Mouse (Mus musculus): ENCODE measurements around the gene Zkscan3. TPM values are rescaled to one million over a fixed set of nuclear protein-coding genes. Genes with fewer than 3 reads are reported as not detected.

The Zkscan3 gene
- polyA plus RNA-seq, 1 experiment from 2014 or later: 85.7 TPM

DNA sequence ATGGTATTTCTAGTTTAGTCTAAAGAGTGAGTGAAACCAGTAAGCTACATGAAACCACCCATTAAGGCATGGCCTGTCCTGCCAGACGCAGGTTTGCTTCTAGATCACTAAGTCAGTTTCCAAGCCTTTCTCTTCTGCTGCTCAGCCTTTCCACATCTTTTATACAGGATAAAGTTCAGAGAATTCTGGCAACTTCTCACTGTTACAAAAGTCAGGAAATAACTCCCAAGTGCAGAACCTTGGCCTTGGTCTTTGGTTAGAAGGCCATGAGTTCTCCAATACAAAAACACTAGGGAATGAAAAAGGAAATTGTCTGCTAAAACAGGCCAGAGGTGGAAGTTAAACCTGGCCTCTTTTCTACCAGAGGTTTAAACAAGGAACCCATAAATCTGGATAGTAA is 7.3 kb downstream of the Zkscan3 start:
- H3K4me1 ChIP-seq: 0 out of 2 replicates have a peak, but pooled peaks cover 3% of the 10 kb centered on the region

DNA sequence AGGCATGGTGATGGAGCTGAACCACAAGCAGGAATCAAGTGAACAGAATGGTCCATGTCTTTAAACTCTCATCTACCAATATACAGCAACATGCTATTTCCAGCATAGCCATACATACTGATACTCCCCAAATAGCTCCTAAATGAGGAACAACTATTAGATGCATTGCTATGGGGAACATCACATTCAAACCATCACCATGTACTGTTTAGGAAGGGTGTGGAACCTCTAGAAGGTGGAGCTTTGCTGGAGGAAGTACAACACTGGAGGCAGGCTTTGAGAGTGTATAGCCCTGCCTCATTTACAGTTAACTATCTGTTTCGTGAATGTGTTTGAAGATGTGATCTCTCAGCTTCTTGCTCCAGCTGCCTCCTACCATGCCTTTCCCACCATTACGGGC is 24.8 kb downstream of the Zkscan3 start:
- H3K27ac ChIP-seq: no peak overlapping the region
- H3K4me2 ChIP-seq: no peak overlapping the region
- no peaks in the 10 kb centered on the region for H3K27me3 ChIP-seq
- H3K9ac ChIP-seq: no peak overlapping the region
- no peaks in the 10 kb centered on the region for H3K9me3 ChIP-seq
- H3K4me3 ChIP-seq: no peak overlapping the region
- no peaks in the 10 kb centered on the region for H3K36me3 ChIP-seq
- no peaks in the 10 kb centered on the region for H3K4me1 ChIP-seq
- ATAC-seq (ENCODE audit: insufficient number of reproducible peaks, low FRiP score, low TSS enrichment, low read depth): no peak
- 87% methylated on average over 2 of the region's 2 CpGs for WGBS

More for the DNA sequence above, 7.3 kb downstream of the Zkscan3 start:
- no peaks in the 10 kb centered on the region for H3K27me3 ChIP-seq
- no peak overlapping the region for H3K9ac ChIP-seq
- H3K27ac ChIP-seq: no peak overlapping the region
- H3K9me3 ChIP-seq: no peaks in the 10 kb centered on the region; the same call in 1 of the 2 replicates
- no peak for ATAC-seq (ENCODE audit: insufficient number of reproducible peaks, low FRiP score, low TSS enrichment, low read depth)
- H3K36me3 ChIP-seq: peaks cover 76% of the 10 kb centered on the region
- H3K4me2 ChIP-seq: no peak overlapping the region
- no peak overlapping the region for H3K4me3 ChIP-seq
- WGBS: 86% methylated on average over 1 of the region's 1 CpGs

DNA sequence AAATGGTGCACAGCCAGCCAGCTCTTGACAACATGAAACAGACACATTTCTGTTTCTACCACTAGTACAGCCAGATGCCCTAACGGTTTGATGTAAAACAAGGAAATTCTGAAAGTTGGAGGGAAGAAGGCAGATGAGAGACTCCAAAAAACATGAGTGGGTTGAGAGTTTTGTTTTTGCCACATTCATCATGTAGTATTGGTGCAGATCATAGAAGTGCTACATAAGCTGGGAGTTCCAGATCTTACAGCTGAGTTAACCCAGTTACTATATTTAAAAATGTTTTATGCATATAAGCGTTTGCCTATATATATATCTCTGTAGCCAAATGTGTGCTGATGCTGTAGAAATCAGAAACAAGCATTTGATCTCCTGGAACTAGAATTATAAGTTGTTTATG is 29.9 kb downstream of the Zkscan3 start:
- no peaks in the 10 kb centered on the region for H3K27me3 ChIP-seq
- no peak overlapping the region for H3K4me2 ChIP-seq
- H3K9ac ChIP-seq: no peak overlapping the region
- no peaks in the 10 kb centered on the region for H3K9me3 ChIP-seq
- no peak overlapping the region for H3K27ac ChIP-seq
- WGBS: 87% methylated on average over 2 of the region's 2 CpGs
- peaks cover 30% of the 10 kb centered on the region for H3K36me3 ChIP-seq
- no peaks in the 10 kb centered on the region for H3K4me1 ChIP-seq
- H3K4me3 ChIP-seq: no peak overlapping the region
- ATAC-seq (ENCODE audit: insufficient number of reproducible peaks, low FRiP score, low TSS enrichment, low read depth): no peak

DNA sequence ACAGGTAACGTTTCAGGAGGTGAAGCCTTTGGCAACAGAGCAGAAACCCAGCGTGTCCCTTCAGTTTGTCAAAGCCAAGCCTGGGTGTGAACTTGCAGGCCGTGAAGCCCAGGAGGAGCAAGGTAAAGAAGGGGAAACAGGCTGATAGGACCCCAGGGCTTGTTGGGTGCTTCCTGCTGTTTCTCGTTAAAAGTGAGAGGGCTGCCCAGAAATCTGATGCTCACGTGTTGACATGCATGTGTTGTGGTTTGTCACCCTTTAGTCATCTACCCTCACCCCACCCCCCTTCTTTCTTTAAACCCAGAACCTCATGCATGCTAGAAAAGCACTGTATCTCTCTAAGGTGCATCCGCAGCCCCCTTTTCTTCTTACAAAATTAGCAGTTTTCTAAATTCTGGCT is 35.9 kb downstream of the Zkscan3 start:
- Histone ChIP-seq H3K27me3 (no peaks in the 10 kb centered on the region), H3K9me3 (no peaks in the 10 kb centered on the region), H3K4me2 (no peak overlapping the region), H3K4me3 (no peak overlapping the region), H3K27ac (no peak overlapping the region), H3K4me1 (peaks cover 18% of the 10 kb centered on the region), H3K36me3 (peaks cover 36% of the 10 kb centered on the region), H3K9ac (no peak overlapping the region)
- ATAC-seq (ENCODE audit: insufficient number of reproducible peaks, low FRiP score, low TSS enrichment, low read depth): no peak
- 65% methylated on average over 6 of the region's 6 CpGs for WGBS

DNA sequence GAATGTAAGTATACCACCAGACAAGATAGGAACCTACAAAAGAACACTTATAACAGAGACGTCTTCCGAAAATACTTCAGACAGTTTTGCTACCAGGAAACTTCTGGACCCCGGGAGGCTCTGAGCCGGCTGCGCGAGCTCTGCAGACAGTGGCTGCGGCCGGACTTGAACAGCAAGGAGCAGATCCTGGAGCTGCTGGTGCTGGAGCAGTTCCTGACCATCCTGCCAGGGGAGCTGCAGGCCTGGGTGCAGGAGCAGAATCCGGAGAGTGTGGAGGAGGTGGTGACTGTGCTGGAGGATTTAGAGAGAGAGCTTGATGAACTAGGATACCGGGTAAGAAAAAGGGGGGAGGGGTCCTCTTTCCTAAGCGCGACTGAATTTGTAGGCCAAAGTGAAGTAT is 38.8 kb downstream of the Zkscan3 start:
- ATAC-seq (ENCODE audit: insufficient number of reproducible peaks, low FRiP score, low TSS enrichment, low read depth): no peak
- peaks cover 11% of the 10 kb centered on the region for H3K36me3 ChIP-seq
- 74% methylated on average over 12 of the region's 12 CpGs for WGBS
- H3K4me2 ChIP-seq: peak overlapping the region; percentile 51
- no peak overlapping the region for H3K27ac ChIP-seq
- no peaks in the 10 kb centered on the region for H3K9me3 ChIP-seq
- no peak overlapping the region for H3K9ac ChIP-seq
- H3K4me3 ChIP-seq: peak overlapping the region; percentile 69
- H3K4me1 ChIP-seq: peaks cover 18% of the 10 kb centered on the region
- 0 out of 2 replicates have a peak, but pooled peaks cover 2% of the 10 kb centered on the region for H3K27me3 ChIP-seq

- no peaks in the 10 kb centered on the region for H3K9me3 ChIP-seq
- H3K4me3 ChIP-seq: peak within 1 kb of the TSS; percentile 69
- under 1% methylated on average over 29 of the region's 29 CpGs for WGBS
- H3K4me1 ChIP-seq: peaks cover 18% of the 10 kb centered on the region
- 0 out of 2 replicates have a peak, but pooled peaks cover 5% of the 10 kb centered on the region for H3K27me3 ChIP-seq
- peaks cover 7% of the 10 kb centered on the region; the same call in 1 of the 2 replicates for H3K36me3 ChIP-seq
- peak within 1 kb of the TSS; percentile 51 for H3K4me2 ChIP-seq
- H3K9ac ChIP-seq: peak within 1 kb of the TSS; percentile 83
- peak within 1 kb of the TSS; percentile 86 for H3K27ac ChIP-seq
- peak; percentile 96 for ATAC-seq (ENCODE audit: insufficient number of reproducible peaks, low FRiP score, low TSS enrichment, low read depth)
Measured at GRCm38 (mm10) chr13:21362621-21363248, 39.8 kb downstream of the Zkscan3 start, which contains the start of gene Zscan12. Zscan12 (plus strand) TSS chr13:21362820.

DNA sequence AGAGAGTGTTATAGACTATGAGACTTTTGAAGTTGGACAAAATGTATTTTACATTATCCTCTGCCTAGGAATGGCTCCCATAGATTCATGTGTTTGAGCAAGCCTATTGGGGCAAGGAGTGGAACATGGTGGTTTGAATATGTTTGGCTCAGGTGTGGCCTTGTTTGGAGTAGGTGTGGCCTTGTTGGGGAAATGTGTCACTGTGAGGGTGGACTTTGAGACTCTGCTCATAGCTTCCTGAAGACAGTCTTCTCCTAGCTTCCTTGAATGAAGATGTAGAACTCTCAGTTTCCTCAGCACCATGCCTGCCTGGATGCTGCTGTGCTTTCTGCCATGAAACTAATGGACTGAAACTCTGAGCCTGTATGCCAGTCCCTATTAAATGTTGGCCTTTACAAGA is 52.0 kb downstream of the Zkscan3 start:
- Histone ChIP-seq H3K36me3 (no peaks in the 10 kb centered on the region), H3K4me3 (no peak overlapping the region), H3K27ac (no peak overlapping the region), H3K4me1 (no peaks in the 10 kb centered on the region), H3K27me3 (no peaks in the 10 kb centered on the region), H3K9ac (no peak overlapping the region), H3K9me3 (no peaks in the 10 kb centered on the region), H3K4me2 (no peak overlapping the region)
- ATAC-seq (ENCODE audit: insufficient number of reproducible peaks, low FRiP score, low TSS enrichment, low read depth): no peak

- H3K4me2 ChIP-seq: no peak within 1 kb of the TSS
- H3K4me1 ChIP-seq: no peaks in the 10 kb centered on the region
- H3K27me3 ChIP-seq: no peaks in the 10 kb centered on the region
- 97% methylated on average over 1 of the region's 1 CpGs for WGBS
- no peak within 1 kb of the TSS for H3K27ac ChIP-seq
- no peak within 1 kb of the TSS for H3K9ac ChIP-seq
- no peaks in the 10 kb centered on the region for H3K36me3 ChIP-seq
- no peak for ATAC-seq (ENCODE audit: insufficient number of reproducible peaks, low FRiP score, low TSS enrichment, low read depth)
- H3K9me3 ChIP-seq: no peaks in the 10 kb centered on the region
- H3K4me3 ChIP-seq: no peak within 1 kb of the TSS
Measured at GRCm38 (mm10) chr13:21346610-21347009, 55.9 kb downstream of the Zkscan3 start, which contains the start of gene Olfr1367. Olfr1367 (plus strand) TSS chr13:21346910.

MicroRNAs encoded within 50 kb of the gene (microRNA counts, 519-probe panel; counts per million panel counts)
- microRNA mmu-miR-1896: 2,914 counts per million, percentile 66 among the panel's probes with 10 or more counts

Small RNAs within 50 kb of the gene (microRNA-seq; reads per million reads assigned to microRNA genes)
- gene Mir1896 (not detected), gene Mir6942 (not detected)

Other genes starting within 250 kb of the Zkscan3 start
- gene Trim27, start 223.3 kb downstream of the Zkscan3 start, polyA plus RNA-seq (2015; fragmentation: Nextera tagmentation; extraction: Ambion mirVana): 106 and 121 TPM in 2 replicates
- not detected in 2 replicates for gene Gpx5, start 110.0 kb downstream of the Zkscan3 start, polyA plus RNA-seq (2015; fragmentation: Nextera tagmentation; extraction: Ambion mirVana)
- 0.23 TPM in 1 of 2 replicates, not detected in the other for gene Gpx6, start 90.6 kb downstream of the Zkscan3 start, polyA plus RNA-seq (2015; fragmentation: Nextera tagmentation; extraction: Ambion mirVana)
- not detected in 2 replicates for gene Olfr1367, start 55.8 kb downstream of the Zkscan3 start, polyA plus RNA-seq (2015; fragmentation: Nextera tagmentation; extraction: Ambion mirVana)
- gene Zscan12, start 39.9 kb downstream of the Zkscan3 start, polyA plus RNA-seq (2015; fragmentation: Nextera tagmentation; extraction: Ambion mirVana): 9.2 and 10.2 TPM in 2 replicates
- gene Pgbd1, start 38.3 kb upstream of the Zkscan3 start, polyA plus RNA-seq (2015; fragmentation: Nextera tagmentation; extraction: Ambion mirVana): 2.4 and 2.5 TPM in 2 replicates
- 26.1 and 26.3 TPM in 2 replicates for gene Zscan26, start 51.0 kb upstream of the Zkscan3 start, polyA plus RNA-seq (2015; fragmentation: Nextera tagmentation; extraction: Ambion mirVana)
- 2.2 and 2.3 TPM in 2 replicates for gene Nkapl, start 65.8 kb upstream of the Zkscan3 start, polyA plus RNA-seq (2015; fragmentation: Nextera tagmentation; extraction: Ambion mirVana)
- 3.4 and 4.1 TPM in 2 replicates for gene Zkscan4, start 76.2 kb upstream of the Zkscan3 start, polyA plus RNA-seq (2015; fragmentation: Nextera tagmentation; extraction: Ambion mirVana)
- not detected in 2 replicates for gene Gm10065, start 76.7 kb upstream of the Zkscan3 start, polyA plus RNA-seq (2015; fragmentation: Nextera tagmentation; extraction: Ambion mirVana)
- 0.19 and 0.41 TPM in 2 replicates for gene AK157302, start 92.5 kb upstream of the Zkscan3 start, polyA plus RNA-seq (2015; fragmentation: Nextera tagmentation; extraction: Ambion mirVana)
- 5.2 and 7.3 TPM in 2 replicates for gene Gm11273, start 98.7 kb upstream of the Zkscan3 start, polyA plus RNA-seq (2015; fragmentation: Nextera tagmentation; extraction: Ambion mirVana)
- 6.1 TPM in 2 replicates for gene Zkscan8, start 128.4 kb upstream of the Zkscan3 start, polyA plus RNA-seq (2015; fragmentation: Nextera tagmentation; extraction: Ambion mirVana)
- 0.17 and 0.18 TPM in 2 replicates for gene Olfr1366, start 140.1 kb upstream of the Zkscan3 start, polyA plus RNA-seq (2015; fragmentation: Nextera tagmentation; extraction: Ambion mirVana)
- not detected in 2 replicates for gene Olfr1535, start 157.1 kb upstream of the Zkscan3 start, polyA plus RNA-seq (2015; fragmentation: Nextera tagmentation; extraction: Ambion mirVana)
- gene Olfr1364, start 179.0 kb upstream of the Zkscan3 start, polyA plus RNA-seq (2015; fragmentation: Nextera tagmentation; extraction: Ambion mirVana): not detected in 2 replicates
- not detected in 2 replicates for gene Olfr1362, start 211.3 kb upstream of the Zkscan3 start, polyA plus RNA-seq (2015; fragmentation: Nextera tagmentation; extraction: Ambion mirVana)
- not detected in 2 replicates for gene Olfr11, start 239.8 kb upstream of the Zkscan3 start, polyA plus RNA-seq (2015; fragmentation: Nextera tagmentation; extraction: Ambion mirVana)

All from limb, embryonic 15.5 days (tissue).